Mouse (Mus musculus): ENCODE results near the gene Abhd15. TPM values are rescaled to one million over a fixed set of nuclear protein-coding genes. Genes with fewer than 3 reads are reported as not detected.

The Abhd15 gene
- polyA plus RNA-seq, 1 experiment from 2014 or later = 0.15 TPM

DNA sequence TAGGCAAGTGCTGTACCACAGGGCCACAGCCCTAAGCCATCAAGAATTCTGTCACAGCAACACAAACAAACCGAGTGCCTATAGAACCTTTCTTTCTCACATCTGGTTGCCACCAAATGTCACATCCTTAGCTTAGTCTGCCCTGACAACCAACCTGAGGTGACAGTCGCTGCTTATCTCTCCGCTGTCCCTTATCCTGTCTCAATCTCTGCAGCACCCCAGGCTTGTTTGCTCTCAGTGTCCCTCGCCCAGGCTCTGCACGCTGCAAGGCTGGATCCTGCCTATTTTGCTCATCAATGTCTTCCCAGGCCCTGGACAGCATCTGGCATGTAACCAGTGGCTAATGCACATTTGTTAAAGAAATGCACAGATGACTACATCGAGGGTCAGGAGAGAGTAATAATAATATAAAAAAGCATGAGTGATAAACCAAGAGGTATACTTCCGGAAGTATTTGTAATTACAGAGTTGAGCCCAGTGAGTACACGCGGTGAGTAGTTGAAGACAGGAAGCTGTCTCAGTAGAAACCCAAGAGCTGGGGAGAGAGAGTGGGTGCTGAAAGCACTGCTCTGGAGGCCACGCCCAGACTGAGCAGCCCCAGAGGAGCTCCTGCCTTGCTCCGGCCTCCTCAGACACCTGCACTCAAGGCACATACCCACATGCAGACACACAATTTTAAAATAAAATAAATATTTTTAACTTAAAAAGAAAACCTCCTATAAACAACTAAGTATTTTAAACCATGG is 31.2 kb upstream of the Abhd15 start:
- no peak for TF ChIP-seq CTCF (IDR thresholded peaks at IDR 0.05)
- ChIA-PET POLR2A (no interaction called here), CTCF (interaction anchor here (0.9 kb wide), 1 partner anchor 44 kb away, joined by 3 read pairs; no protein-coding TSS in a partner anchor)
- H3K27me3 ChIP-seq = no peaks in the 10 kb centered on the region
- ATAC-seq (no peak), DNase-seq (ENCODE audit: low read depth, low spot score) (no peak)
- in situ Hi-C loops (cut with MboI; ENCODE audit: low pct_unique_long_range_greater_than_20kb) = no loop called here

DNA sequence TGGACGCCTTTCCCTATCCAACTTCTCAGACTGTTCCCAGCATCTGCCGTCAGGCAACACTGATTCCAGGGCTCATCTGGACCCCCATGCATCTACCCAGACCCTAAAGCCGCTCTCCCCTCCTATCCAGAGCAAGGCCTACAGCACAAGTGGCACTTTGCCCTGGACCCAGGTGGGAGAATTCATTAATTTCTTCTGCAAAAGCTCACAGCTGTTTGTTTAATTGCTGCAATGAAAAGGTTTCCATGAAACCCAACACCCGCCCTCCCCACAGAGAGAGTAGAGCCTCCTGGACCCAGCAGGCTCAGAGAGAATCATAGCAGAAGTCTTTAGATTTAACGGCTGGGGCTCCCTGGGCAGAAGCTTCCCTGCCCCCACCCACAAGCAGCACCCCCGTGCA is 29.7 kb upstream of the Abhd15 start:
- CTCF ChIA-PET = interaction anchor here (1.3 kb wide), 1 partner anchor 16 kb away, joined by 3 read pairs; no protein-coding TSS in a partner anchor
- ATAC-seq (no peak), DNase-seq (ENCODE audit: low read depth, low spot score) (no peak)
- in situ Hi-C loops (cut with MboI; ENCODE audit: low pct_unique_long_range_greater_than_20kb) = no loop called here
- POLR2A ChIA-PET = no interaction called here
- no peaks in the 10 kb centered on the region for H3K27me3 ChIP-seq
- TF ChIP-seq CTCF (IDR thresholded peaks at IDR 0.05) = no peak

DNA sequence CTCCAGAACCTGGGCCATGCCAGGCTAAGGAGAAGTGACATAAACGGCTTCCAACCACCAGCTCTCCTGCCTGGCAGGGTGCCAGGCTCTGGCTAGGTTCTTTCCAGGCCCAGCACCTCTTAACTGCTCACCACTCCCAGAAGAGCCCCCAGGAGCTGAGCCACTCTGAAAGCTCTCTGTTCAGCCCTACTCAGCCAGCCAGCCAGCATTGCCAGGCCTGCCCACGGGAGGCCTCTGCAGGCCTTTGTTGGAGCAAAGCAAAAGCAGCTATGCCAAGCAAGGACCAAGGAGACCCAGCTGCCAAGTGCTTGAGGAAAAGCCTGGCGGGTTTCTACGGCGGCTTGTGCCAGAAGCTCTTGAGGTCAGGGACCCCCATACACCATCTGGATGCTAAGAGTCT is 28.1 kb upstream of the Abhd15 start:
- no peak for DNase-seq (ENCODE audit: low read depth, low spot score)
- no peak for ATAC-seq
- ChIA-PET POLR2A (no interaction called here), CTCF (interaction anchor here (1.1 kb wide), 1 partner anchor 13 kb away, joined by 4 read pairs; no protein-coding TSS in a partner anchor)
- no peak for TF ChIP-seq CTCF (IDR thresholded peaks at IDR 0.05)
- H3K27me3 ChIP-seq = no peaks in the 10 kb centered on the region
- in situ Hi-C loops (cut with MboI; ENCODE audit: low pct_unique_long_range_greater_than_20kb) = no loop called here

DNA sequence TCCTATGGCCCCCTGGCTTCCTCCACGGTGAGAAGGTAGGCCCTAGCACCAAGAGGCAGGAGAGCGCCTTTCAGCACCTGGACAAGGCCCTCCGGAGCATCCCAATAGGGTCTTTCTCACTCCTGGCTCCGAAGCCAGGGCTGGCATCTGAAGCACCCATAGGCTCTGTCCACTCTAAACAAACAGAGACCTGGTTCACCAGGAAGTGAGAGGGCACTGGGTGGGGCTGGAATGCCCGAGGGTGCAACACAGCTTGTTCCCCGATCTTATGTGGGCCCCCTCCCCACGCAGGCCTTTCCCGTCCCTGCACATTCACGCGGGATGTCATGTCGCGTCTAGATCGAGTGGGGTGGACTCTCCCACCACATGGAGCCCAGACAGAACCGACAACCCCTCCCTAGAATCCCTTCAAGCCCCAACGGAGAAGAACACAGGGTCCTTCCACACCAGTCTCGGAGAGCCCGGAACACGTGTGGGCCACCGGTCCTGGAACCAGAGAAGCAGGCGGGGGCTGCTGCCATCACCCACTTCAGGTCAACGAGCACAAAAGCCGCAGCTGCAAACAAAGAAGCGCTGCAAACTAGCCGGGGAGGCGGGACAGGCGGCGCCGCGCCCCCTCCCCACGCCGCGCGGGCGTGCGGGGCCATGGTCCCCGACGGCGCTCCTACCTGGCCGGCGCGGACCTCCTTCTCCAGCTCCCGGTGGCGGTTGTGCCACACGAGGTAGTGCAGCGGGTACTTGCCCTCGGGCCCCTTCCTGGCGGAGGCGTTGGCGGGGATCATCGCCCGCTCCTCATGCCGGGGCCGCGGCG is 25.9 kb upstream of the Abhd15 start:
- ATAC-seq (no peak), DNase-seq (ENCODE audit: low read depth, low spot score) (no peak)
- POLR2A ChIA-PET = interaction anchor here (0.6 to 1.0 kb wide), 2 partner anchors 141 to 1756 kb away, joined by 5 read pairs; partner anchors contain the start of gene Ywhae
- TF ChIP-seq CTCF (IDR thresholded peaks at IDR 0.05) = no peak
- CTCF ChIA-PET = interaction anchor here (1.4 to 3.4 kb wide), 2 partner anchors 12 to 140 kb away, joined by 3 to 13 read pairs; no protein-coding TSS in a partner anchor
- in situ Hi-C loops (cut with MboI; ENCODE audit: low pct_unique_long_range_greater_than_20kb) = no loop called here
- H3K27me3 ChIP-seq = no peaks in the 10 kb centered on the region

DNA sequence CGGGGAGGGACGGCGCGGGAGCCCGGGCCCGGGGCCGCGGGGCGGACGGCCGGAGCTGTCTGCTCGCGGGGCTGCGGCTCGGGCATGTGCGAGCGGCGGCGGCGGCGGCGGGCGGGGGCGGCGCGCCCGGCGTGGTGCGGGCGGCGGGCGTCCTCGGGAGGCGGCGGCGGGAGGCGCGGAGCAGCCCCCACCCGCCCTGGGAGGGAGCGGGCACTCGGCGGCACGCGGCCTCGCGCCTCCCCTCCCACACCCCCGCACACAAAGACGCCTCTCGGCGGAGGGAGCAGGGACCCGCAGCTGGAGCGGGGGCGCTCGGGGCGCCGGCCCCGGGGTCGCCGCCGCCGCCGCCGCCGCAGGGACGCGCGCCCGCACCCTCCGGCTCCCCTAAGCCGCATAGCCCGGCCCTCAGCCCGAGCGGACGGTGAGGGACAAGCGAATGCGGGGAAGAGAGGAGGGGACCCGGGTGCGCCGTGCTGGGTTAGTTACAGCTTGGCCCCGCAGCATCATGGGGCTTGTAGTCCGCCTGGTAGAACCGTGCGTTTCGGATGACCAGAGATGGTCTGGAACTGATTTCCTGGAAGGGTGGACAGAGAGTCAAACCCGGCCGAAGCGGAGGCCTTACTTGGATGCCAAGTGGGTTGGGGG is 25.2 kb upstream of the Abhd15 start, which contains the start of gene Ankrd13b:
Gene Ankrd13b, minus strand, starts transcription at position 88 of the 645 bp plus-strand sequence.
- ATAC-seq (peak; percentile 9), DNase-seq (ENCODE audit: low read depth, low spot score) (no peak)
- in situ Hi-C loops (cut with MboI; ENCODE audit: low pct_unique_long_range_greater_than_20kb) = no loop called here
- TF ChIP-seq CTCF (IDR thresholded peaks at IDR 0.05) = no peak
- no peaks in the 10 kb centered on the region for H3K27me3 ChIP-seq
- ChIA-PET POLR2A (interaction anchor here (0.6 to 2.1 kb wide), 3 partner anchors 19 to 349 kb away, joined by 3 to 7 read pairs (median 5); no protein-coding TSS in a partner anchor), CTCF (interaction anchor here (0.8 to 3.4 kb wide), 2 partner anchors 12 to 33 kb away, joined by 3 to 13 read pairs; no protein-coding TSS in a partner anchor)

DNA sequence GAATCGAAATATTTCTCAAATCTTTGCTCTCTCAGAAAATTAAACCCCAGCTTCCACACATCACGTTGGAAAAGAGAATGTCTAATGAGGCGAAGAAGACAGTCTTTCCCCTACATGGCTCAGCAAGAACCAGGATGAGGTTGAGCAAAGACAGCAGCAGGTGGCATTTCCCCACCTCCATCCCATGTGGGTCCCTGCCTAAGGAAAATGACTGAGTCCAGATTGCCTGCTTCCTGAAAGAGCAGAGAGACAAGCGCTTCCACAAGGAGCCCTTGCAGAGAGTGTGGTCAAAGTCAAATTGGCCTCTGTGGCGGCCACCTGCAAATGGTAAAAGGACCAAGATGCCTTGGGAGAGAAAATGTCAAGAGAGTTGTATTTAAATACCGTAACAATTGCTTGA is 24.5 kb upstream of the Abhd15 start:
- in situ Hi-C loops (cut with MboI; ENCODE audit: low pct_unique_long_range_greater_than_20kb) = no loop called here
- DNase-seq (ENCODE audit: low read depth, low spot score) (no peak), ATAC-seq (no peak)
- CTCF ChIA-PET = interaction anchor here (0.8 to 3.4 kb wide), 6 partner anchors 11 to 137 kb away, joined by 3 to 13 read pairs (median 7); no protein-coding TSS in a partner anchor
- POLR2A ChIA-PET = interaction anchor here (1.0 to 2.1 kb wide), 5 partner anchors 11 to 140 kb away, joined by 3 to 7 read pairs (median 4); no protein-coding TSS in a partner anchor
- no peak for TF ChIP-seq CTCF (IDR thresholded peaks at IDR 0.05)
- no peaks in the 10 kb centered on the region for H3K27me3 ChIP-seq

DNA sequence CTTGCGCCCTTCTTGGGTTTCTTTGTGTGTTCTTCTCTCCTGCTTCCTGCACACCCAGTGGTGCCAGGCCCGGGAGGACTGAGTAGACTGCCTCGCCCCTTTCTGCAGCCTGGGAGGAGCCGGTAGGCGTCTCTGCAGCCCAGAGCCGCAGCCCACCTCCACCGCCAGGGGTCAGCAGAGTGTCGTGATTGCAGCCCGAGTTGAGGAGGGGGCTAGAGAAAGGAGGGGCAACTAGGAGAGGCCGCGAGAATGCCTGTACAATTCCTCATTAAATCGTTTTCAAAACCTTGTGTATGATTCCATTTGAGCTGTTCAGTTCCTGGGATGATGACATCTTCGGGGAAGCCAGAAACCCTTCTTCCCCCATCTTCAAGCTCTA is 23.8 kb upstream of the Abhd15 start:
- ATAC-seq = peak; percentile 24
- CTCF ChIA-PET = interaction anchor here (0.7 to 3.4 kb wide), 11 partner anchors 9 to 136 kb away, joined by 3 to 13 read pairs (median 4); no protein-coding TSS in a partner anchor
- no peak for DNase-seq (ENCODE audit: low read depth, low spot score)
- no peak for TF ChIP-seq CTCF (IDR thresholded peaks at IDR 0.05)
- no peaks in the 10 kb centered on the region for H3K27me3 ChIP-seq
- in situ Hi-C loops (cut with MboI; ENCODE audit: low pct_unique_long_range_greater_than_20kb) = no loop called here
- POLR2A ChIA-PET = interaction anchor here (0.9 to 2.1 kb wide), 5 partner anchors 10 to 61 kb away, joined by 3 to 7 read pairs (median 4); no protein-coding TSS in a partner anchor

DNA sequence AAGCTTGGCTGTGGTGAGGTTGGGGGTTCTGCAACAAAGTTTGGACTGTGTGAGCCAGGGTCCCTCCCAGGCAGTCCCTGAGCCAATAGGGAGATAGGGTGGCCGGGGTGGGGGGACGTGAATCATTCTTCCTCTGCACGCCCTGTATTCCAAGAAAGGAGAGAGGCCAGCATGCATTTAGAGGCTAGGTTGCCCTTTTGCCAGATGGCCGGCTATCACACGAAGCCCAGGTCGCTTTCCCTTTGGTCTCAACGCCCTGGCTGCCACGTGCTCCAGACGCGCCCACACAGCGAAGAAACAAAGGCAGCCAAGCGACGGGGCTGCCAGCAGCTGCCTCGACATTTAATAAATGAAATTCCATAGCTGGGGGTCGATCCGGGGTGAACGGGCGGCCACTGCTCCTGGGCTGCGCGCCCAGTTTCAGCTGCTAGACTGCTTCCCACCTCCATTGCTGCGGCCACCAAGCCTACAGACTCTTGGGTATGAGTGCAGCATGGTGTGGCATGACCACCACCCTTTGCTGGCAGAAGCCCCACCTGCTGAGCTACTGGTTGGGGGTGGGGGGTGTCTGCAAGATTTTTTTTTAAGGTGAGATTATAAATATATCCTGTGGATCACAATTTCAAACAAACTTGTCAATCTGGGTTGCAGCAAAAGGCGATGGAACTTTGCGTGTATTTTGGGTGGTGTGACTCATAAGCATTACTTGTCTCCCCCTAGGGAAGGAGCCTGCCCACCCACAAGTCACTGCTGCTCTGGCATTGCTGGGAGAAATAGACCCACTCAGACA is 23.2 kb upstream of the Abhd15 start:
- in situ Hi-C loops (cut with MboI; ENCODE audit: low pct_unique_long_range_greater_than_20kb) = no loop called here
- DNase-seq (ENCODE audit: low read depth, low spot score) = no peak
- no peak for TF ChIP-seq CTCF (IDR thresholded peaks at IDR 0.05)
- H3K27me3 ChIP-seq = no peaks in the 10 kb centered on the region
- CTCF ChIA-PET = interaction anchor here (0.7 to 3.4 kb wide), 11 partner anchors 8 to 135 kb away, joined by 3 to 13 read pairs (median 4); no protein-coding TSS in a partner anchor
- POLR2A ChIA-PET = interaction anchor here (0.7 to 2.1 kb wide), 6 partner anchors 9 to 60 kb away, joined by 3 to 7 read pairs (median 4); no protein-coding TSS in a partner anchor
- ATAC-seq = peak; percentile 33

DNA sequence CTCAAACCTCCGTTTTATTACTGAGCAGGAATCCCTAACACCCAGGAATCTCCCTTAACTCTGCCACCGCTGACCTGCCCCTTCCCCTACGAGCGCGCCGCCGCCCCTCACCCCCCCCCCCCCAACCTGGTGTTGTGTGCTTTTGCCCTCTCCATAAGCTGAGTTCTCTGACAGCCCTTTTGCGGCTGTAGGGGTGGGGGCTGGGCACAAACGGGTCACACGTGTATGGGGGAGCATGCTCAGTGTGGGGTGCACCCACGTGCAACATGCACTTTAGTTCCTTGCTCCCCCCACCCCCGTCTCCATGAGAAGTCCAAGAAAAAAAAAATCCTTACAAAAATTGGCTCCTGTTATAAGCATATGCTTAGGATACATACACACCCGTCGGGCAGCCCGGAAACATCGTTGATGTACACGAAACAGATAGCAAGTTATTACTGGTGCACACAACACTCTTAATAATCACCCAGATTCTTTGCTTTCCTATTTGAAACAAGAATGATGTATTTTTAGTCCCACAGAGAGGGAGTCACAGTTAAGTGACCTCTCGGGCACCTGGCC is 22.5 kb upstream of the Abhd15 start:
- H3K27me3 ChIP-seq = no peaks in the 10 kb centered on the region
- ChIA-PET CTCF (interaction anchor here (1.0 to 3.4 kb wide), 6 partner anchors 9 to 135 kb away, joined by 3 to 13 read pairs (median 4); no protein-coding TSS in a partner anchor), POLR2A (interaction anchor here (0.7 kb wide), 1 partner anchor 8 kb away, joined by 3 read pairs; no protein-coding TSS in a partner anchor)
- no peak for DNase-seq (ENCODE audit: low read depth, low spot score)
- ATAC-seq = no peak
- no peak for TF ChIP-seq CTCF (IDR thresholded peaks at IDR 0.05)
- in situ Hi-C loops (cut with MboI; ENCODE audit: low pct_unique_long_range_greater_than_20kb) = no loop called here
